Mouse (Mus musculus) midbrain, embryonic 13.5 days (tissue): ENCODE results near the gene Aanat. TPM values are rescaled to one million over a fixed set of nuclear protein-coding genes. Genes with fewer than 3 reads are reported as not detected.

ENCODE experiments used
- ATAC-seq: fragments of 200-750 bp; cut with Nextera tagmentation; 2 replicates; pipeline ENCODE4 v1.8.0; 2017; ENCODE audit warnings: mild to moderate bottlenecking, moderate TSS enrichment, moderate library complexity
- H3K27ac ChIP-seq: fragments of 300-500 bp; sonication (generic); 2 replicates; pipeline ENCODE4 v1.5.1; 2015; ENCODE audit warnings: inconsistent platforms, mild to moderate bottlenecking, moderate library complexity
- H3K27me3 ChIP-seq: fragments of 300-500 bp; sonication (generic); 2 replicates; pipeline ENCODE4 v1.6.1; 2015; ENCODE audit warnings: mild to moderate bottlenecking, inconsistent platforms
- H3K36me3 ChIP-seq: fragments of 300-500 bp; sonication (generic); 2 replicates; pipeline ENCODE4 v1.6.1; 2015; ENCODE audit warnings: mild to moderate bottlenecking, inconsistent platforms
- H3K4me1 ChIP-seq: fragments of 300-500 bp; sonication (generic); replicated peaks from 2 replicates; pipeline ENCODE4 v1.6.1; 2015; ENCODE audit warnings: inconsistent platforms
- H3K4me2 ChIP-seq: fragments of 300-500 bp; sonication (generic); replicated peaks from 2 replicates; pipeline ENCODE4 v1.6.1; 2015; ENCODE audit warnings: moderate library complexity, mild to moderate bottlenecking, inconsistent platforms
- H3K4me3 ChIP-seq: fragments of 300-500 bp; sonication (generic); replicated peaks from 2 replicates; pipeline ENCODE4 v1.5.1; 2015; ENCODE audit warnings: mild to moderate bottlenecking, inconsistent platforms
- H3K9ac ChIP-seq: fragments of 300-500 bp; sonication (generic); replicated peaks from 2 replicates; pipeline ENCODE4 v1.6.1; 2015; ENCODE audit warnings: mild to moderate bottlenecking, inconsistent platforms
- H3K9me3 ChIP-seq: fragments of 300-500 bp; sonication (generic); 2 replicates; pipeline ENCODE4 v1.6.1; 2016; ENCODE audit warnings: mild to moderate bottlenecking, inconsistent platforms
- WGBS: fragments of 180-500 bp; shearing (Covaris S2); methylation state at CpG from one replicate; pipeline ENCODE4 v1.1.7; 2015; 5-methylcytosine and 5-hydroxymethylcytosine counted together
- polyA plus RNA-seq: library from polyadenylated mRNA; unstranded; fragments of >200 nt; fragmentation: Nextera tagmentation; extraction: Ambion mirVana; gene quantifications from 2 replicates; pipeline ENCODE4 v1.2.1, GENCODE M21; 2015

The Aanat gene
- 0.22 and 0.34 TPM in 2 replicates for polyA plus RNA-seq

GRCm38 (mm10) chr11:116586310-116586709 is at the start of gene Aanat:
Aanat (plus strand) TSS chr11:116586432.
- H3K27me3 ChIP-seq = peaks cover 5% of the 10 kb centered on the region; the same call in 1 of the 2 replicates
- no peaks in the 10 kb centered on the region for H3K9me3 ChIP-seq
- H3K4me2 ChIP-seq = peak within 1 kb of the TSS; percentile 33
- H3K4me3 ChIP-seq = no peak within 1 kb of the TSS; the same call in 1 of the 2 replicates
- H3K9ac ChIP-seq = no peak within 1 kb of the TSS
- 0 out of 2 replicates have a peak within 1 kb of the TSS, but pooled peaks have one; percentile 1 for H3K27ac ChIP-seq
- peaks cover 20% of the 10 kb centered on the region for H3K4me1 ChIP-seq
- no peak; the same call in 1 of the 2 replicates for ATAC-seq
- H3K36me3 ChIP-seq = no peaks in the 10 kb centered on the region
- 55% methylated on average over 5 of the region's 5 CpGs for WGBS

GRCm38 (mm10) chr11:116536685-116537084 is 49.5 kb upstream of the Aanat start:
- Histone ChIP-seq H3K27ac (no peak overlapping the region), H3K9ac (no peak overlapping the region), H3K4me1 (peaks cover 29% of the 10 kb centered on the region), H3K27me3 (peaks cover 39% of the 10 kb centered on the region), H3K36me3 (peaks cover 49% of the 10 kb centered on the region), H3K9me3 (no peaks in the 10 kb centered on the region), H3K4me3 (no peak overlapping the region), H3K4me2 (no peak overlapping the region)
- no peak for ATAC-seq
- WGBS = 92% methylated on average over 7 of the region's 7 CpGs

GRCm38 (mm10) chr11:116537388-116537787 is 48.8 kb upstream of the Aanat start:
- peaks cover 22% of the 10 kb centered on the region for H3K4me1 ChIP-seq
- ATAC-seq = no peak
- H3K4me2 ChIP-seq = no peak overlapping the region
- no peaks in the 10 kb centered on the region for H3K9me3 ChIP-seq
- 71% methylated on average over 5 of the region's 5 CpGs for WGBS
- peaks cover 56% of the 10 kb centered on the region for H3K36me3 ChIP-seq
- H3K9ac ChIP-seq = no peak overlapping the region
- H3K27ac ChIP-seq = no peak overlapping the region
- H3K4me3 ChIP-seq = no peak overlapping the region
- H3K27me3 ChIP-seq = peaks cover 32% of the 10 kb centered on the region

- H3K36me3 ChIP-seq = peaks cover 65% of the 10 kb centered on the region
These were observed 48.0 kb upstream of the Aanat start for GRCm38 (mm10) chr11:116538142-116538735.

GRCm38 (mm10) chr11:116541183-116541582 is 45.0 kb upstream of the Aanat start:
- peaks cover 90% of the 10 kb centered on the region for H3K36me3 ChIP-seq
- no peak overlapping the region for H3K9ac ChIP-seq
- H3K4me3 ChIP-seq = no peak overlapping the region
- H3K9me3 ChIP-seq = no peaks in the 10 kb centered on the region
- no peak overlapping the region for H3K4me2 ChIP-seq
- no peak overlapping the region for H3K27ac ChIP-seq
- ATAC-seq = no peak
- no peaks in the 10 kb centered on the region for H3K4me1 ChIP-seq
- 95% methylated on average over 11 of the region's 11 CpGs for WGBS
- no peaks in the 10 kb centered on the region for H3K27me3 ChIP-seq

More at GRCm38 (mm10) chr11:116538142-116538735, 48.0 kb upstream of the Aanat start:
- no peak for ATAC-seq
- peaks cover 13% of the 10 kb centered on the region for H3K4me1 ChIP-seq
- H3K9ac ChIP-seq = no peak overlapping the region
- no peaks in the 10 kb centered on the region for H3K9me3 ChIP-seq
- no peak overlapping the region for H3K27ac ChIP-seq
- H3K4me2 ChIP-seq = no peak overlapping the region
- 84% methylated on average over 12 of the region's 12 CpGs for WGBS
- peaks cover 23% of the 10 kb centered on the region for H3K27me3 ChIP-seq
- no peak overlapping the region for H3K4me3 ChIP-seq

GRCm38 (mm10) chr11:116543110-116543509 is 43.1 kb upstream of the Aanat start:
- H3K9me3 ChIP-seq = no peaks in the 10 kb centered on the region
- H3K4me2 ChIP-seq = no peak overlapping the region
- H3K4me1 ChIP-seq = no peaks in the 10 kb centered on the region
- peaks cover 100% of the 10 kb centered on the region for H3K36me3 ChIP-seq
- H3K27ac ChIP-seq = no peak overlapping the region
- WGBS = 85% methylated on average over 4 of the region's 4 CpGs
- H3K4me3 ChIP-seq = no peak overlapping the region
- H3K27me3 ChIP-seq = no peaks in the 10 kb centered on the region
- H3K9ac ChIP-seq = no peak overlapping the region
- 0 out of 2 replicates have a peak, but pooled peaks have one; percentile 35 for ATAC-seq

- Histone ChIP-seq H3K4me3 (no peak overlapping the region), H3K9me3 (no peaks in the 10 kb centered on the region), H3K27ac (no peak overlapping the region), H3K4me1 (peaks cover 10% of the 10 kb centered on the region; the same call in 1 of the 2 replicates), H3K27me3 (no peaks in the 10 kb centered on the region), H3K36me3 (peaks cover 63% of the 10 kb centered on the region), H3K9ac (no peak overlapping the region), H3K4me2 (no peak overlapping the region)
- ATAC-seq = no peak
- WGBS = 89% methylated on average over 17 of the region's 17 CpGs
These were observed 38.8 kb upstream of the Aanat start for GRCm38 (mm10) chr11:116547296-116548060.

GRCm38 (mm10) chr11:116548780-116549179 is 37.5 kb upstream of the Aanat start:
- 94% methylated on average over 9 of the region's 9 CpGs for WGBS
- Histone ChIP-seq H3K4me1 (peaks cover 13% of the 10 kb centered on the region; the same call in 1 of the 2 replicates), H3K27me3 (no peaks in the 10 kb centered on the region), H3K4me2 (no peak overlapping the region), H3K27ac (no peak overlapping the region), H3K4me3 (no peak overlapping the region), H3K36me3 (peaks cover 50% of the 10 kb centered on the region), H3K9me3 (no peaks in the 10 kb centered on the region), H3K9ac (no peak overlapping the region)
- no peak for ATAC-seq

GRCm38 (mm10) chr11:116549273-116550038 is 36.8 kb upstream of the Aanat start:
- no peak overlapping the region for H3K27ac ChIP-seq
- no peak overlapping the region for H3K4me3 ChIP-seq
- no peak overlapping the region for H3K4me2 ChIP-seq
- no peak for ATAC-seq
- 93% methylated on average over 11 of the region's 11 CpGs for WGBS
- H3K4me1 ChIP-seq = peaks cover 20% of the 10 kb centered on the region; the same call in 1 of the 2 replicates
- no peak overlapping the region for H3K9ac ChIP-seq
- H3K36me3 ChIP-seq = peaks cover 43% of the 10 kb centered on the region
- no peaks in the 10 kb centered on the region for H3K9me3 ChIP-seq
- no peaks in the 10 kb centered on the region for H3K27me3 ChIP-seq

- no peak overlapping the region for H3K27ac ChIP-seq
- H3K4me1 ChIP-seq = peaks cover 32% of the 10 kb centered on the region
- ATAC-seq = no peak
- H3K36me3 ChIP-seq = peaks cover 30% of the 10 kb centered on the region
- no peaks in the 10 kb centered on the region for H3K27me3 ChIP-seq
- no peak overlapping the region for H3K9ac ChIP-seq
- H3K9me3 ChIP-seq = no peaks in the 10 kb centered on the region
- 86% methylated on average over 7 of the region's 7 CpGs for WGBS
- no peak overlapping the region for H3K4me2 ChIP-seq
- H3K4me3 ChIP-seq = no peak overlapping the region
These were observed 35.5 kb upstream of the Aanat start for GRCm38 (mm10) chr11:116550748-116551147.

GRCm38 (mm10) chr11:116552194-116552593 is 34.0 kb upstream of the Aanat start:
- Histone ChIP-seq H3K4me1 (peaks cover 41% of the 10 kb centered on the region), H3K9ac (no peak overlapping the region), H3K27ac (no peak overlapping the region), H3K4me3 (no peak overlapping the region), H3K36me3 (peaks cover 16% of the 10 kb centered on the region), H3K27me3 (no peaks in the 10 kb centered on the region), H3K4me2 (no peak overlapping the region), H3K9me3 (no peaks in the 10 kb centered on the region)
- ATAC-seq = no peak
- WGBS = 85% methylated on average over 1 of the region's 1 CpGs
